Mouse (Mus musculus) gastrocnemius, adult 2 months (tissue): ENCODE data around the gene Ears2. TPM values are rescaled to one million over a fixed set of nuclear protein-coding genes. Genes with fewer than 3 reads are reported as not detected.

Source experiments
- DNase-seq: peaks from one replicate; pipeline ENCODE4 v3.0.0; 2022
- H3K27ac ChIP-seq: fragments of 200-600 bp; 2 replicates; pipeline ENCODE4 v1.8.1; 2022; ENCODE audit warnings: mild to moderate bottlenecking
- H3K4me3 ChIP-seq: fragments of 200-600 bp; 2 replicates; pipeline ENCODE4 v1.8.1; 2022; ENCODE audit warnings: mild to moderate bottlenecking, moderate library complexity
- CTCF ChIP-seq: fragments of 200-600 bp; IDR thresholded peaks from 2 replicates; pipeline ENCODE4 v1.8.1; 2022; ENCODE audit warnings: antibody characterized with exemption, mild to moderate bottlenecking, moderate library complexity
- intact Hi-C: fragments of 180-260 bp; cut with DNase I; formaldehyde crosslinking; loops from one replicate; pipeline ENCODE4 v1.15.1; 2025
- total RNA-seq, 2 experiments: library from RNA; stranded (reverse); gene quantifications; 2 replicates each; pipeline ENCODE4 v1.2.3; 2021

The Ears2 gene
- total RNA-seq, 2 experiments from 2014 or later = 6.6 to 8.2 TPM

GRCm38 (mm10) chr7:122033371-122033770 lies 33.7 kb downstream of the Ears2 start:
- H3K27ac ChIP-seq = no peak overlapping the region
- intact Hi-C loops = no loop called here
- TF ChIP-seq CTCF = no peak
- no peak overlapping the region for H3K4me3 ChIP-seq
- DNase-seq = no peak

DNA sequence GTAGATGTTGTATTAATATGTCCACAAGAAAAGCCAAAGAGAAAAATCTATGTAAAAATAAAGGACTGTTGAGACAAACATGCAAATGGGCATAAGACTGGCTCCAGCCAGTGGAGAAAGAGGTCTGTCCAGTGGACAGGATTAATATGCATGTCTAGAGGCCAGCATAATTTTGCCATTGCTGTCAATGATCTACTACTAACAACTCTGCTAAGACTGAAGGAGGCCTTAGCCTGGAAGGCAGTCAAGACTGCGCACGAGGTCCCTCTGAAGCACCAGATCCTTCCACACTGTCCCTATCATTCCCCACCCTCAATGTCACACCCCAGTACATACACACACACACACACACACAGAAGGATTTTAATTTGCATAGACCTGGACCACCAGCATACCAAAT lies 44.9 kb downstream of the Ears2 start:
- H3K27ac ChIP-seq = no peak overlapping the region
- H3K4me3 ChIP-seq = no peak overlapping the region
- no peak for DNase-seq
- no peak for TF ChIP-seq CTCF
- intact Hi-C loops = no loop called here

GRCm38 (mm10) chr7:122020667-122021354 lies 46.3 kb downstream of the Ears2 start, which contains the start of gene Gga2:
TSS of gene Gga2 (minus strand) at chr7:122021222.
- H3K27ac ChIP-seq = peak within 1 kb of the TSS; percentile 88
- no peak for TF ChIP-seq CTCF
- peak; percentile 93 for DNase-seq
- intact Hi-C loops = no loop called here
- H3K4me3 ChIP-seq = peak within 1 kb of the TSS; percentile 83

GRCm38 (mm10) chr7:122020273-122020666 lies 46.8 kb downstream of the Ears2 start:
- Histone ChIP-seq H3K4me3 (peak overlapping the region; percentile 83), H3K27ac (peak overlapping the region; percentile 88)
- intact Hi-C loops = no loop called here
- no peak for TF ChIP-seq CTCF
- DNase-seq = no peak

GRCm38 (mm10) chr7:122018978-122019377 lies 48.1 kb downstream of the Ears2 start:
- Histone ChIP-seq H3K27ac (no peak overlapping the region), H3K4me3 (no peak overlapping the region)
- no peak for TF ChIP-seq CTCF
- no peak for DNase-seq
- intact Hi-C loops = loop anchor here (5.0 kb wide), 1 partner anchor 48 kb away; the partner anchor contains the start of genes Ears2 and Ubfd1

DNA sequence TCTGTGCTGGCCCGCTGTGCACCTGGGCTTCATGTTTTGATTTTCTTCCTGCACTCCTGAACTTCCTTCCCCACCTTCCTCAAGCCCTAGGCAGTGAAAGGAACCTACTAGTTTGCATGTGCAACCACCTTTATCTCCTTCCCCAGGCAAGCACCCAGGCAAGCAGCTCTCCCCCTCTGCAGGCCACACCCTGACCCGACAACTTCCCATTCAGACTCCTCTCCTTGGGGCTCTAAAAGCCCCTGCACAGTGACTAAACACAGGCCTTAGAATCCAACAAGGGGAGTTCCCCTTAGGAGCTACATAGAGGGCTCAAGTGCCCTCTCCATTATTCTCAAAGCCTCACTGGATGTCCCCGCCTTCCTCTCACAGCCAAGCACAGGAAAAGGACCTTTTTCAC lies 48.8 kb downstream of the Ears2 start:
- intact Hi-C loops = loop anchor here (5.0 kb wide), 1 partner anchor 49 kb away; the partner anchor contains the start of genes Ears2 and Ubfd1
- DNase-seq = no peak
- Histone ChIP-seq H3K27ac (no peak overlapping the region), H3K4me3 (no peak overlapping the region)
- no peak for TF ChIP-seq CTCF

GRCm38 (mm10) chr7:122015734-122016133 lies 51.3 kb downstream of the Ears2 start:
- DNase-seq = peak; percentile 66
- intact Hi-C loops = loop anchor here (5.0 kb wide), 1 partner anchor 52 kb away; the partner anchor contains the start of genes Ears2 and Ubfd1
- no peak for TF ChIP-seq CTCF
- H3K4me3 ChIP-seq = peak overlapping the region; percentile 59
- peak overlapping the region; percentile 85 for H3K27ac ChIP-seq

GRCm38 (mm10) chr7:122015105-122015504 lies 52.0 kb downstream of the Ears2 start:
- intact Hi-C loops = loop anchor here (5.0 kb wide), 1 partner anchor 52 kb away; the partner anchor contains the start of genes Ears2 and Ubfd1
- peak; percentile 63 for DNase-seq
- H3K4me3 ChIP-seq = peak overlapping the region; percentile 59
- TF ChIP-seq CTCF = peak; percentile 57
- H3K27ac ChIP-seq = peak overlapping the region; percentile 85

- no peak for DNase-seq
- TF ChIP-seq CTCF = no peak
- intact Hi-C loops = no loop called here
Observed at GRCm38 (mm10) chr7:122012949-122013348, 54.1 kb downstream of the Ears2 start.

GRCm38 (mm10) chr7:122012370-122012769 lies 54.7 kb downstream of the Ears2 start:
- Histone ChIP-seq H3K4me3 (no peak overlapping the region), H3K27ac (no peak overlapping the region)
- DNase-seq = no peak
- intact Hi-C loops = no loop called here
- TF ChIP-seq CTCF = no peak

More at GRCm38 (mm10) chr7:122012949-122013348, 54.1 kb downstream of the Ears2 start:
- Histone ChIP-seq H3K27ac (no peak overlapping the region), H3K4me3 (no peak overlapping the region)

GRCm38 (mm10) chr7:122000396-122000795 lies 66.7 kb downstream of the Ears2 start:
- no peak for TF ChIP-seq CTCF
- Histone ChIP-seq H3K27ac (no peak overlapping the region), H3K4me3 (no peak overlapping the region)
- DNase-seq = no peak
- intact Hi-C loops = no loop called here

GRCm38 (mm10) chr7:121995961-121996360 lies 71.1 kb downstream of the Ears2 start:
- H3K27ac ChIP-seq = no peak overlapping the region
- no peak for TF ChIP-seq CTCF
- intact Hi-C loops = no loop called here
- no peak for DNase-seq
- H3K4me3 ChIP-seq = no peak overlapping the region

Other genes with a start within 250 kb of the Ears2 start
- under 1 TPM in 1 of 2 experiments, not detected in 1; 0.23 TPM for gene Scnn1b, start 202.2 kb downstream of the Ears2 start, total RNA-seq
- 10 to 100 TPM; 10.5 to 13.9 TPM for gene Cog7, start 85.6 kb downstream of the Ears2 start, total RNA-seq
- 10 to 100 TPM; 12.2 to 13.5 TPM for gene Gga2, start 46.0 kb downstream of the Ears2 start, total RNA-seq
- 10 to 100 TPM; 23.2 to 25.5 TPM for gene Ubfd1, start 88 bp downstream of the Ears2 start, total RNA-seq
- 100 to 1,000 TPM; 529 to 848 TPM for gene Ndufab1, start 34.6 kb upstream of the Ears2 start, total RNA-seq
- under 1 TPM; 0.61 to 0.66 TPM for gene Palb2, start 65.7 kb upstream of the Ears2 start, total RNA-seq
- 10 to 100 TPM; 16.4 to 21.1 TPM for gene Dctn5, start 65.8 kb upstream of the Ears2 start, total RNA-seq
- gene Plk1, start 92.2 kb upstream of the Ears2 start, total RNA-seq = under 1 TPM; 0.18 to 0.28 TPM
- gene Ern2, start 118.9 kb upstream of the Ears2 start, total RNA-seq = not detected
- 1 to 10 TPM; 3.1 to 4.2 TPM for gene Chp2, start 152.2 kb upstream of the Ears2 start, total RNA-seq
- gene Prkcb, start 221.5 kb upstream of the Ears2 start, total RNA-seq = 1 to 10 TPM in 1 of 2 experiments, under 1 TPM in 1; 0.54 to 1.1 TPM